Mouse (Mus musculus) erythroblast, adult 5-6 weeks (primary cell): ENCODE measurements around the gene Ulk4. TPM values are rescaled to one million over a fixed set of nuclear protein-coding genes. Genes with fewer than 3 reads are reported as not detected.
"Not testable (repeated sequence)": the region's sequence is repeated elsewhere in the genome, so short reads cannot be mapped to it uniquely, and the experiment has no call there.

ENCODE experiments used
- ATAC-seq: replicated peaks from 2 replicates; pipeline ENCODE4 v1.8.0; 2016; ENCODE audit warnings: moderate number of reproducible peaks, mild to moderate bottlenecking, moderate TSS enrichment, inconsistent platforms; ENCODE audit not compliant: poor library complexity, low FRiP score, severe bottlenecking
- total RNA-seq, 2 experiments: library from RNA; stranded (forward) in 1 of 2; stranded (reverse) in 1 of 2; fragments of 150-400 nt in 1 of 2; fragments of 200-764, 138-1000 nt in 1 of 2; gene quantifications; 2 replicates each; pipeline versions ENCODE4 v1.2.3 to v1.2.4; 2015 to 2017; ENCODE audit warnings: low replicate concordance in 2 of 2

The Ulk4 gene
- total RNA-seq, 2 experiments from 2014 or later = 0.34 TPM; not detected in 1

DNA sequence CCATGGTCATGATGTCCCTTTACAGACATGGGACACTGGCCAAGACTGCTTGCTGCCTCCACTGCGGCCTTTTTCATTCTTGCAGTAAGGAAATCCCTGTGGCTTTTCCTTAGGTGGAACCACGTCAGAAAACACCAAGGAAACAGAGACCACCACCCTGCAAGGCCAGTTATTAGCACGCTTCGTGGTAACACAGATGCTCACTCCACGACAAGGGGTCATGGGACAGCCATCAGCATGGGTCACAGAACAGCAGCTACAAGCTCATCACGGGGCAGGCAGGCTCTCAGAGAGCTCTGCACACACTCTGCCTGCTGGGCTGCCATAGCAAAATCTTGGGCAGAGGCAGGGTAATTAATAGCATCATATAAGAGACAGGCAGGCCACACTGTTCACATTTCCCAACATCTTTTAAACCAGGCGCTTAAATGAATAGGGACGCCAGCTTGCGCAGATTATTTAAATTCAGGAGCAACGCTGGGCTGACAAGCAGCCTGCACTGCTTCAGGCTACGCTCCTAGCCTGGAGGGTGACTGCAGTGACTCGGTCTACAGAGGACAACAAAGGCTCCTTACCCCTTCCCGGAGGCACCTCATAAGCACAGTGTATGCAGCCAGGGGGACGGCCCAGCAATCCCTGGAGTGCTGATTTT, 72.7 kb downstream of the Ulk4 start:
- ATAC-seq = no peak

DNA sequence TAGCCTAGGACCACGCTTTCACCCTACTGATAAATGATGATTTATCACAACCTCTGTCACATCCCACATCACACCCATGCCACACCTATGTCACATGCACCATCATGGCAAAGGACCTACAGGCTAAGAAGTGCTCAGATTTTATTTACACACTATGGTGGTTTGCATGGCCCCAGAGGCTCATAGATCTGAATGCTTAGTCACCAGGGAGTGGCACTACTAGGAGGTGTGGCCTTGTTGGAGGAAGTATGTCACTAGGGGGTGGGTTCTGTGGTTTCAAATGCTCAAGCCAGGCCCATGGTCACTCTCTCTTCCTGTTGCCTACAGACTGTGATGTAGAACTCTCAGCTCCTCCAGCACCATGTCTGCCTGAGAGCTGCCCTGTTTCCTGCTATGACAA, 73.3 kb downstream of the Ulk4 start:
- ATAC-seq = no peak

DNA sequence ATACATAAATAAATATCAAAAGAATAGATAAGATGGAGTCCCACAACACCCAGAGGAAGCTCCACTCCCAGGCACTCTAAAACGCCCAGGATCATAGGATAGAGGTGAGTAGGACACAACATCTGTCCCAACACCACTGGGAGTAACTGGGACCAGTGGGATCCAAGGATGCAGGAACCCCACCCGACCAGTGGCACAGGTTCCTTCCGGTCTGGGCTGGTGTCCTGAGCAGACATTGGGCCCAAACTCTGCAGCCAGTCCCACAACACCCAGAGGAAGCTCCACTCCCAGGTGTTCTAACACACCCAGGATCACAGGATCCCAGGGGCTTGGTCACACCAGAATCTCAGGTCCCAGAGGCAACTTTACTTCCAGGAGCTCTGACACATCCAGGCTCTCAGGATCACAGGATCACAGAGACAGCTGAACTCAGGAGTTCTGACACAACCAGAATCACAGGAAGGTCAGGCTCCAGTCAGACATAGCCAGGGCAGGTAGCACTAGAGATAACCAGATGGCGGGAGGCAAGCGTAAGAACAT, 77.8 kb downstream of the Ulk4 start:
- ATAC-seq = not testable (repeated sequence)

DNA sequence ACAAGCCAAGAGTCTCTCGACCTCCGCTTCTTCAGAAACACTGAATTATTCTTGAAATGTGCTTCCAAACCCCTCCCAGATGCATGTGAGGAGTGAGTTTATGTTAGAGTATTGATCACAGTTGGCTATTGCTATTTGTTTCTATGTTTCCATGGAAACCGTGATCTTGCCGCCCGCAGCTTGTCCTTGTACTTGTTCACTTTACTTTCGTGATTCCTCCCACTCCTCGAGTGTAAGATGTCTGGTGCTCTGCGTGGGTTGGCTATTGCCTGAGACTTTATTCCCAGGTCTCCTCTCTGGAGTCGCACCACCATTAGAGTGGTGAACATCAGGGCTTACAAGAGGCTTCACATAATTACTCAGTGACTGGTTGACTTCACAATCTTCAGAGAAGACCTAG, 80.5 kb downstream of the Ulk4 start:
- ATAC-seq = no peak

DNA sequence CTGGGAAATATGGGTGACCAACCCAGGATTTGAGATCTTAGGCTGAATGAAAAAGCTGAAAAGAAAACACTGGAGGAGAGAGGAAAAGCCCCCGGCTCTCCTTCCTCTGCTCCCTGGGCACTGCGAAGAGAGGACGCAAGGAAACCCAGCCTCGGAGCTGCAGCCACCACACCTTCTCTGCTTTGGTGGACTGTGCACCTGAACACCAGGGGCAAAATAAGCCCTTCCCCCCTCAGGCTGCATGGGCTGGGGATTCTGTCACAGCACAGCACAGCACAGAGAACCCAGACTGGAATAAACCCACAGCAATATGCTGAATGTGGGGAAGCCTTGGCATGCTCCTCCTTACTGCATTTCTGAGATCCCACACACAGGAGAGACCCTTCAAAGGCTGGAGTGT, 81.9 kb downstream of the Ulk4 start:
- no peak for ATAC-seq

DNA sequence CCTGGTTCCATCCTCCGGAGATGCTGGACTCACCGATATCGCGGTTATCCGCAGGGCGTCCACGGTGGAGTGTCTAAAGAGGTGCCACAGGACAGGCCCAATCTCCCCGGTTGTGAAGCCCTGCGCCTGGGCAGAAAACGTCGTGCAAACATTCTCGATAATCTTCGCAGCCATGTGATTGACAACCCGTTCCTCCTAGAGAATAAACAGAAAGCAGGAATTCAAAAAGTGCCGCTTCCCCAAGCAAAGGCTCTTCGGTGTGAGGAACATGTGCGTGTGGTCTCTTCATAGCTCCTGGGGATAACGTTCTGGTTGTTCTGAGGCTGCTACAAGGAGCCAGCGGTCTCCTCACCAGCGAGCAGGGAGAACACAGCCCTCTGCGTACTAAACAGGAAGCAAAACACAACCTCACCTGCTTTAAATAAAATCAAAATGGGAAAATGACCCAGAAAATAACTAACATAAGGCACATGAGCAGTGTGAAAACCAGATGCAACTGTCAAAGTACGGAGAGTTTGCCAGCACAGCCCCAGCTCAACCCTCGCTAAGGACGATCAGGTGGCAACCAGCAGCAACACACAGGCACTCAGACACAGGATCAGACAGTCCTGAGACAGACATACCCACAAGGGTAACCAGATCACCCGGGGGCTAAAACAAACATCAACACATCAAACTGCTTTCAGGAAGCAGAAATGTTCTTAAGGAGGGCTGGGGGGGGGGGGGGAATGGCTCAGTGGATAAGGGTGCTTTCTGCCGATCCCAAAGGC, 84.2 kb downstream of the Ulk4 start:
- no peak for ATAC-seq

DNA sequence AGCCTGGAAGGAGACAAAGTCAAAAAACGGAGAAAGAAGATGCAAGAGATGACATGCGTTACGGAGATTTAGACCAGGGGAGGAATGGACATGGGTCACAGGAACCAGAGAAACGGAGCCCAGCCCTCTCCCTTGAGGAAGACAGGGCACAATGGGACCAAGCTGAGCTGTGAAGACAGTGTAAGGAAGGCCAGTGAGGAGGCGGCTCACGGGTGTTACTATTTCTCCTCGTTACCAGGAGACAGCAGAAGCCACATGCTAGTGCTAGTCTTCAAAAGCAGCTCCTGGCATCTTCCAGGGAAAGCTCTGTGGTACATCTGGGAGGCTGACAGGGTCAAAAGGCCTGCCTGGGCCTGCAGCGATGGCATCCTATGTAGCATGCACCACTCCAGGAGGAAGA, 89.2 kb downstream of the Ulk4 start:
- no peak for ATAC-seq

DNA sequence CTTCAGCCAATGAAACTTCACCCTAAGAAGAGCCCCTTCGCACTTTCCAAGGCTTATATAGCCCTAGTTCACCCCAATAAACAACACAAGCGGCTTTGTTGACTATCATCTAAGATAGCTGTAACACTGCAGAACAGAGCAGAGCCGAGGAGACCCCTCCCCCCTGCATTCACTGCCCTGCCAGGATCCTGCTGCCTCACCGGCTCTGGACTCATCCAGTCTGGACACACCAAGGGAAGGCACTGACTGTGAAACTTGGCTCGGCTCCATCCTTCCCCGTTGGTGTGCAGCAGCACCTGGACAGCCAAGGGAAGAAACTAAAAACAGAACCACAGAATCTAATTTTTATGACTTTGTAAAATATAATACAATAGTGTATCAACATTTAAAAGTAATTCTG, 91.2 kb downstream of the Ulk4 start:
- ATAC-seq = no peak

DNA sequence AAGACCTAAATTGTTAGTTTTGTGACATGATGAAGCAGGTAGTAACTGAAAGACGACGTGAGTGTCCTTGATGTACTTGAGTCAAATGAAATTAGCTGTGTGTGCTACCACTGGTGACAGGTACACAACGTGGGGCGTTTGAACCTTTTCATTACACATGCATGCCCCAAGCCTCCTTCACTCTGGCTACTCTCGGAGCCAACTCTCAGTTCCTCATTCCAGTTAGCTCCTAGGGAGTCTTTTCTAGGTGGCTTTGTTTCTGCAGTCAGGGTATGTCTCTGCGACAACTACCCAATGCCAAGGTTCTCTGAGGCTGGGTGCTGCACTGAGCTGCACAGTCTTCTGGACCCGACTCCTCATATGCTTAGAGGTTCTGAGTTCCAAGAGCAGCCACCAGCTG, 100.6 kb downstream of the Ulk4 start:
- ATAC-seq = no peak

DNA sequence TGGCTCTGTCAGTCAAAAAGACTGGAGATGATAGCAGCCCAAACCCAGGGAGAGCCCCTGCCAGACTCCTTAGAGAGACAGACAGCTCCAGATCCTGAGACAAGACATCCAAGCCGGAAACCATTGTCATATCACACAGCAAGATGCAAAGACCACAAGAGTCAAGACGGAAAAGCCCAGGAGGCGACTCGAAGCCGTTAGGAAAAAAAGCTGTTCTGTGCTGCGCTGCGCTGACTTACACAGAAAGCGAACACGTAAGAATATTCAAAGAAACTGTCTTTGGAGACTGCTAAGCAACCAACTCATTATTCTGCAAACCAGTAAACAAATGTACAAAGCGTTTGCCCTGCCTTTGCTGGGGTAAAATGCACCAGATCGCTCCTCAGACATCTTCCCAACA, 101.8 kb downstream of the Ulk4 start:
- no peak for ATAC-seq

DNA sequence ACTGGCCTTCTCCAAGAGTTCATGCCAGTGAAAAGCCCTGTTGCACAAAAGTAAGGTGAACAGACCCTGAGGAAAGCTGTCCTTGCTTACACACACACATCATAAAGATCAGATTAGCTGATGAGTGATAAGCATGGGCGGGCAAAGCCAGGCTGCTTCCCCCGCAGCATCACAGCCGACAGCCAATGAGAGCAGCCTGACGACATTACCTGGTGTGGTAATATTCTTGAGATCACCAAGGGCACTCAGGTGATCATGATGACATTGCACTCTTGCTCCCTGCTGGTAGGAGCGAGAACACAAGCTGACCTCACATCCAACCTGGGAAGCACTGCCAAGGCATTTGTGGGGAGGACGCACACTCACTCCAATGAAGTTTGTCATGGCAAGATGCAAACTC, 104.9 kb downstream of the Ulk4 start:
- no peak for ATAC-seq

DNA sequence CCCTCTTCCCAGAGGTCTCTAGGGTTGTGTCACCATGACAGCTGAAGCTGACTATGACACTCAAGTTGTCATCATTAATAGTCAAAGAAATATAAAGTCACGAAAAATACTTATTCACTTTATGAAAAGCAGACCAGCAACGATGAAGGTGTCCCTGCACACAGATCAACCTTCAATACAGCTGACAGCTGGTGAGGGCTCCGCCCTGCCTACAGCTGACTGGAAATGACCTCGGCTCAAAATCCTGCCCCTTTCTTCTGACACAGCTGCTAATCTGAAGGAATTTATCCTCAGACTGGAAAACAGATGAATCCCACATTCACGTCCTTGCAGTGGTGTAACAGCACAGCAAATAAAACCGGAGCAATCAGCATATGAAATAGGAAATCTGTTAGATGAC, 105.4 kb downstream of the Ulk4 start:
- ATAC-seq = no peak

DNA sequence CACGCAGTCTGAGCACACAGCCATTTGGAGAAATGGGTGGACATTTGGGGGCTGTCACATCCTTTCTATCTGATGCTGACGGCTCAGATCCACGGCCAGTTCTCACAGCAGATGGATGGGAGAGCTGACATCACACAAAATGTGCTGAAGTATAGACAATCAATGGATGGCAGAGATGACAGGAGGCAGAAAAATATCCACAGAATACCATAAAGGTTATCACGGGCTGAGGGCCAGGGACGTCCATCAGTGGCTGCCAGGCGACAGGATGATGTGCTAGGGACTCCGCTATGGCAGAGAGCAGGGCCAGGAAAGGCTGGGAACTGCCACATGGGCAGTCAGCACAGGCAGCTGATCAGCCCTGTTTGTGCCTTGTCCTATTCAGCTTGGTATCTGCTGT, 112.4 kb downstream of the Ulk4 start:
- ATAC-seq = no peak

DNA sequence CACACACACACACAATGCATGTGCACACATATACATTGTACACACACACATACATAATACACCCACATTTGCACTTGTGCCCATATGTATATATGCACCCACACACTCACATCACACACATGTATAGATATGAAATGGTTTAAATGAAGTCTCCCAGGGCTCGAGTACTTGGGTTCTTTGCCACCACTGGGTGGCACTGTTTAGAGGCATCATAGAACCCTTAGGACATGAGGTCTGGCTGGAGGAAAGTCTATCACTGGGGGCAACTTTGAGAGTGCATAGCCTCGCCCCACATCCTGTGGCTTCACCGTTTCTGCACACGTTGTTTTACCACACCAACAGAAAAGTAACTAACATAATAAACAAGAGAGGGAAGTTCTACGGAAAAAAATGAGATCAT, 114.2 kb downstream of the Ulk4 start:
- no peak for ATAC-seq

DNA sequence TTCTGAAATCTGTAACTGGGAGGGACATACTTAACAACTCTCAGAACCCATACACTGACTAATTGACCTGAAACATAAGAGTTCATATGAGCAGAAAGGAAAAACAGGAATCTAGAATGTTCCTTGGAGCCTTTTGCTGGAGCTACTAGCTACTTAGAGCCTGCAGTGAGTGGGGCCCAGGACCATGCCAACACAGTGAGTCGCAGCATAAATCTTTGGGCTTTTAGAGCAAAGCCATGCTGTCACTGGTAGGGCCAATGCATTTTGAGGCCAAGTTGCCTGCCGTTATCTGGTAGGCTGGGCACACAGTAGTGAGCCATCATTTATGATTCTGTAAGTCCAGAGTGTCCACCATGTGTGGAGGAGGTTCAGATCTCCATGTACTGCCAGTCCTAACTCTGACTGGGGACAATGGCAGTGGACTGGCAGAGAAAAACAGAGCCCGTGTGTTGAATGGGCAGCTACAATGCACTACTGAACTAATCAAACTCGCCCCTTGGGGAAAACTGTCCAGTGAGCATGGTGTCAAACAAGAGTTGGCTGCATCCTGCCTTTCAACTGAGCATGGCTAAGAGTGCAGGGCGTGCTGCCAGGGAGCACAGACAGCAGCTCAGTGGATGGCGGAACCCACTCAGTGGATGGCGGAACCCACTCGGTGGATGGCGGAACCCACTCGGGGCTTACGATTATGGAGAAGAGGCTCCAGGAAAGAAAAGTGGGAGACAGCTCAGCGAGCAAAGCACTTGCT, 115.0 kb downstream of the Ulk4 start:
- ATAC-seq = no peak

DNA sequence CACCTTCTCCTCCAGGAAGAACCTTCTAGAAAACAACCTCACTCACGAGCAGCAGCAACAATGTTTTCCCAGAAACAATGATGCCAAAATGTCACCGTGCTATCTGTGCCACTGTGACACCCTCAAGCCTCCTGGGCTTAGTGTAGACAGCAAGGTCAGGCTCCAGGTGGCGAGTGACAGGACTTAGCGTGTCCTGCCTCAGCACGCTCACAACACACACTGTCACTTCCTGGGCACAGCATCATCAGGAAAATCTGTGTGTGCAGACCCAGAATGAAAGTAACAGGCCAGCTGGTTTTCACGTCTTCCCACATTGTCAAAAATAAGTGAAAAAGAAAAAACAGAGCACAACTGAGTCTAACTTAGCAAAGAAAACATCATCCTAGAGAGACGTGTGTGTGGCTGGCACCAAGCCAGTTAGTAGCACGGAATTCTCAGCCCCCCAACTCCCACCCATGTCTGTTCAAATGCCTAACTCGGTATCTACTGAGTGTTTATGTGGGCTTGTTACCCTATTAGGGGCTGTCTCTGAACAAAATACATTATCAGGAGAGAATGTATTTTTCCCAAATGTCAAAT, 120.7 kb downstream of the Ulk4 start:
- no peak for ATAC-seq

DNA sequence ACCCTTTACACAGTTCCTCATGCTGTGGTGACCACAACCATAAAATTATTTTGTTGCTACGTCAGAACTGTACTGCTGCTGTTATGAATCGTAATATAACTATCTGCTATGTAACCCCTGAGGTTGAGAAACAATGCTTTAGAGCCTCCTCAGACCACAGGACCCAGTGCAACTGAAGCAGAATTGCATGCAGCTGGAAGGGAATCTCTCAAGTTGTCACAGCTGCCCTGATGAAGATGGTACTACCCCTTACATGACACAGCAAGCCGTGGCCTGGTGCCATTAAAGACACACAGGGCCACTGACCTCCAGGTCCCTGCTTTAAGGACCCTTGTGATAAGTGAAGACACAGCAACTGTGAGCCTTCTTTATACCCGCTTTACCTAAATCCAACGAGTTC, 123.7 kb downstream of the Ulk4 start:
- ATAC-seq = no peak

DNA sequence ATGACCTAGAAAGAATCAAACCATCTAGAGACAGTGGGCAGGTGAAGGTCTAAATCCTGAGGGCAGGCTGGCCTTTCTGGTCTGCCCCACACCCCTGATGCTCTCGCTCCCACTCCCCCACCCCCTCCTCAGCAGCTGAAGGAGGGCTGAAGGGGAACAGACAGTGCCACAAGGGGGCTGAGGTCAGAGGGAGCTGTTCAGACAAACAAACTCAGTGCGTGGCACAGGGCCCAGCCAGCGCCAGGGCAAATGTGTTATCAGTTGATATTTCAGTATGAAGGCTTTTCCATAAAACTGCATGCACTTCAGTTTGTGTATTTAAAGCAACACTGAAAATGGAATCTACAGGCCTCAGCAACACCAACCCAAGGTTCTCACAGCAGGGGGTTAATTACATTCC, 128.4 kb downstream of the Ulk4 start:
- ATAC-seq = no peak

DNA sequence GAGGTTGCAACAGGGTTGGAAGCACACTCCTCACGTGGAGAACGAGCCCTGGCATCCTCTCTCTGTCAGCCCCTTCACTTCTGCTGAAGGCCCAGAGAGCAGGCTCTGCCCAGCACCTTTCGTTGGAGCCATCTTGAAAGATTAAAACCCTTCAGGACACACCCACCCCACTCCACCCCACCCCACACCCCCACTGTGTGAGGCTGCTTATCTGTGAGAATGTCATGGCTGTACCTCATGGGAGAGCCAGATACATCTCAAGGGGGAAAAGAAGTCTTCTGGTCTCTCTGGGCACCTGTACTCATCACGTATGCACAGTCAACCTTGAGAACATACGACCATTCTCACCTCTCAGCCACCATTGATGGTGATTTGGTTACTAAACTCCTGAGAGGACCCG, 133.8 kb downstream of the Ulk4 start:
- no peak for ATAC-seq

DNA sequence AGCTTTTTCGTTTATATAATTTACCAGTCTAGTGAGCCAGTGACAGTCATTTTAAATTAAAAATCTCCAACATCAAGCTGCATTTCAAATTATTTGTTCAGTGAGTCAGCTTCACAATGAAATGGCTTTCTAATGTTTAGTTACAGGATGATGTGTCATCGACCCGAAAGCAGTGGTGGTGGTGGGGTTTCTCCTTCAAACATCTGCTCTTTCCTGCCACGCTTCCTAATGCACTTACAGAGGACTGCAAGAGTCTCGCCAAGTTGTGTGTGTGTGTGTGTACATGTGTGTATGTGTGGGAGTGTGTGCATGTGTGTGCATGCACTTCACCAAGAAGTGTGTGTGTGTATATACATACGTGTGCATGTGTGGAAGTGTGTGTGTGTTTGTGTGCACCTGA, 144.4 kb downstream of the Ulk4 start:
- no peak for ATAC-seq

DNA sequence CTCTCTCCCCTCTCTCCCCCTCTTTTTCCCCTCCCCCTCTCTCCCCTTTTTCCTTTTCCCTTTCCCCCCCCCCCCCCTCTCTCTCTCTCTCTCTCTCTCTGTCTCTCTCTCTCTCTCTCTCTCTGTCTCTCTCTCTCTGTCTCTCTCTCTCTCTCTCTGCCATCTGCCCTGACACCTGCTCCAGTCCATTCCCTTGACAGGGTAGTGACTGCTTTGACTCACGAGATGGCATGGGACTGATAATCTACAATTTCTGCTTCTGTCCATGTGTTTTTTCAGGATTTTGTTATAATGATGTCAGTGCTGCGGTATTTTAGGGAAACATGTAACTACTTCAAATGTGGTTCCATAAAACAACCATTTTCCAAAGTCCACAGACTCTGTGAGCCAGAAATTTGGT, 147.5 kb downstream of the Ulk4 start:
- ATAC-seq = no peak
